Mouse (Mus musculus) embryonic fibroblast, embryonic 13.5 days (primary cell): ENCODE results near the gene Kmt2d. TPM values are rescaled to one million over a fixed set of nuclear protein-coding genes. Genes with fewer than 3 reads are reported as not detected.
"Not testable (repeated sequence)": the region's sequence is repeated elsewhere in the genome, so short reads cannot be mapped to it uniquely, and the experiment has no call there.

ENCODE experiments used
- H3K27ac ChIP-seq: 2 replicates; pipeline ENCODE4 v1.5.1; 2012; ENCODE audit warnings: low read length, control low read depth, inconsistent platforms; ENCODE audit not compliant: insufficient read depth
- H3K4me1 ChIP-seq: 2 replicates; pipeline ENCODE4 v1.6.1; 2011; ENCODE audit warnings: low read length; ENCODE audit not compliant: control insufficient read depth, insufficient read depth
- H3K4me3 ChIP-seq: 2 replicates; pipeline ENCODE4 v1.5.1; 2011; ENCODE audit warnings: mild to moderate bottlenecking, control low read depth, low read length; ENCODE audit not compliant: insufficient read depth
- CTCF ChIP-seq: IDR thresholded peaks from 2 replicates; pipeline ENCODE4 v1.5.1; 2011; ENCODE audit warnings: mild to moderate bottlenecking, control low read depth, low read length, moderate library complexity, borderline replicate concordance; ENCODE audit not compliant: insufficient read depth
- POLR2A ChIP-seq: IDR thresholded peaks from 2 replicates; pipeline ENCODE4 v1.6.1; 2011; ENCODE audit warnings: low read depth, mild to moderate bottlenecking, control low read depth, low read length, moderate library complexity
- polyA plus RNA-seq: library from polyadenylated mRNA; stranded (reverse); fragments of >200 nt; gene quantifications from 2 replicates; pipeline ENCODE4 v1.2.4, GENCODE M21; 2011; ENCODE audit warnings: low read depth; ENCODE audit not compliant: missing spikeins, insufficient read length

The Kmt2d gene
- polyA plus RNA-seq, result 28.0 and 31.5 TPM in 2 replicates

- Histone ChIP-seq H3K4me3 (peak within 1 kb of the TSS; percentile 84), H3K27ac (peak within 1 kb of the TSS; percentile 84), H3K4me1 (peaks cover 6% of the 10 kb centered on the region; the same call in 1 of the 2 replicates)
- no peak for TF ChIP-seq CTCF
- TF ChIP-seq POLR2A, result no peak
Measured at GRCm38 (mm10) chr15:98871070-98871915, at the start of gene Kmt2d. Kmt2d (minus strand) TSS chr15:98871204.

GRCm38 (mm10) chr15:98918499-98918895 is 47.5 kb upstream of the Kmt2d start:
- not testable (repeated sequence) for H3K27ac ChIP-seq

GRCm38 (mm10) chr15:98917538-98918498 is 46.8 kb upstream of the Kmt2d start, which contains the start of gene Lmbr1l:
Lmbr1l (minus strand) TSS chr15:98918231.
- peak; percentile 88 for TF ChIP-seq POLR2A
- no peak for TF ChIP-seq CTCF
- peak within 1 kb of the TSS; percentile 50 for H3K27ac ChIP-seq
- H3K4me1 ChIP-seq, result no peaks in the 10 kb centered on the region
- peak within 1 kb of the TSS; percentile 78 for H3K4me3 ChIP-seq

More at GRCm38 (mm10) chr15:98918499-98918895, 47.5 kb upstream of the Kmt2d start:
- H3K4me3 ChIP-seq, result peak overlapping the region; percentile 38
- not testable (repeated sequence) for H3K4me1 ChIP-seq

GRCm38 (mm10) chr15:98917091-98917490 is 46.1 kb upstream of the Kmt2d start:
- TF ChIP-seq CTCF (no peak), POLR2A (no peak)
- H3K4me3 ChIP-seq, result peak overlapping the region; percentile 78
- H3K27ac ChIP-seq, result peak overlapping the region; percentile 50
- no peaks in the 10 kb centered on the region for H3K4me1 ChIP-seq

- no peak overlapping the region for H3K27ac ChIP-seq
- no peaks in the 10 kb centered on the region for H3K4me1 ChIP-seq
- no peak for TF ChIP-seq POLR2A
- TF ChIP-seq CTCF, result no peak
- no peak overlapping the region for H3K4me3 ChIP-seq
Measured at GRCm38 (mm10) chr15:98916016-98916415, 45.0 kb upstream of the Kmt2d start.

- Histone ChIP-seq H3K27ac (no peak overlapping the region), H3K4me1 (no peaks in the 10 kb centered on the region), H3K4me3 (no peak overlapping the region)
- TF ChIP-seq CTCF (no peak), POLR2A (no peak)
Measured at GRCm38 (mm10) chr15:98914903-98915302, 43.9 kb upstream of the Kmt2d start.

GRCm38 (mm10) chr15:98904692-98905091 is 33.7 kb upstream of the Kmt2d start:
- H3K27ac ChIP-seq, result no peak overlapping the region
- TF ChIP-seq POLR2A (no peak), CTCF (peak; percentile 74; the same call in 1 of the 2 replicates)
- no peak overlapping the region for H3K4me3 ChIP-seq
- no peaks in the 10 kb centered on the region for H3K4me1 ChIP-seq

- H3K27ac ChIP-seq, result no peak overlapping the region
- H3K4me3 ChIP-seq, result no peak overlapping the region
- TF ChIP-seq CTCF (no peak), POLR2A (no peak)
- H3K4me1 ChIP-seq, result peaks cover 2% of the 10 kb centered on the region; the same call in 1 of the 2 replicates
Measured at GRCm38 (mm10) chr15:98902600-98902999, 31.6 kb upstream of the Kmt2d start.

GRCm38 (mm10) chr15:98901530-98901929 is 30.5 kb upstream of the Kmt2d start:
- Histone ChIP-seq H3K4me1 (peaks cover 4% of the 10 kb centered on the region; the same call in 1 of the 2 replicates), H3K4me3 (no peak overlapping the region), H3K27ac (no peak overlapping the region)
- TF ChIP-seq CTCF, result no peak
- no peak for TF ChIP-seq POLR2A
